Mouse (Mus musculus): ENCODE results near the gene Syvn1. TPM values are rescaled to one million over a fixed set of nuclear protein-coding genes. Genes with fewer than 3 reads are reported as not detected.

Syvn1 gene
- 24.5 and 28.1 TPM in 2 replicates for polyA plus RNA-seq (2014; fragmentation: Nextera tagmentation; extraction: Ambion mirVana)

DNA sequence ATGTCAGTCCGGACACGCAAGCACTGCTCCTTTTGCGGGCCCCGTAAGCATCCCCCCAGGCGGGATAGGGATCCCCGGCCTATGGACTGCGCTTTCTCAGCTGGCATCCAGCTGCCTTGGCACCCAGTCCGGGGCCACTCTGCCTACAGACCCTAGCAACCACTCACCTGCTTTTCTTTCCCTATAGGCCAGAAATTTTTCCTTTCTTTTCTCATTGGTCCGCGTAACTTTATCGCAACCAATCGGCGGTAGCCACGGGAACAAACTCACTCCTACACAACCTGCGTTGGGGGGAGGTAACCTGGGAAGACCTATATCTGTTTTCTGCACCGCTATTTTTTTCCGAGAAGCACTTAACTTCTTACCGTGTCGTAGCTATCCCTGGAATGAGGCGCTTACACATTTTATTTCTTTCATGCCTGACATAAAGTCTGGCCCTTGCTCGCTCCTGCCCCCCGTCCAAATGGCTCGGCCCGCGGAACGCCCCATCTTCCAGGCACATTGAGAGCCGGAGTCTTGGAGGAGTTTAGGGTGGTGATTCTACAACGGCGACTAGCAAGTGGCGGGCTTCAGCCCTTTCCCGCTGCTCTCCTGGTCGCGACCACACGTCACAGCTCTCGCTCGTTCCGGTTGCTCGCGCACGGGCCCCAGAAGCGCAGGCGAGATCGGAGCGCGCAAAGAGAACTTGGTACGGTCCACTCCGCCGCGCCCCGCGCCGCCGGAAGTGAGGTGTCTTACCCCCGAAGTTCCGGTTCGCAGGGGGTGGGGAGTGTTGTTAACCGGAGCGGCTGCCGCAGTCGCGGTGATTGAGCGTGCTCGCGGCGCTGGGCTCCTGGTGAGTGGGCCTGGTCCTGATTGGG, at the start of gene Syvn1:
Syvn1 (plus strand) TSS at position 283 of the 860 bp plus-strand sequence.
- DNase-seq (ENCODE audit: low spot score), result peak; percentile 94

DNA sequence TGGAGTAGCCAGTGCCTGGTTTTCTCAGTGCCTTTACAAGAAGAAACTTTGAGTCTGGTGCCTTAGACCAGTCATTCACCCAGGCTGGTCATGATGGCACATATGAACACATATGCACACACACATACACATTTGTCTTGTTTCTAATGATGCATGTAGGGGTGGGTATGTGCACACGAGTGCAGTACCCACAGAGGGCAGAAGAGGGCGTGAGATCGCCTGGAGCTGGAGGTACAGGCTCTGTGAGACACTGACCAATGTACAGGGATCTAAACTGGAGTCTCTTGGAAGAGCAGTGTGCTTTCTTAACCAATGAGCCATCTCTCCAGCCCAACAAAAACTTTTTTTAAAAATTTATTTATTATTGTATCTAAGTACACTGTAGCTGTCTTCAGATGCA, 48.2 kb upstream of the Syvn1 start:
- no peak for DNase-seq (ENCODE audit: low spot score)
- Histone ChIP-seq H3K4me2 (ENCODE audit: low read length) (no peak overlapping the region), H3K9ac (ENCODE audit: low read length) (no peak overlapping the region), H3K27me3 (replicated peaks; ENCODE audit: control insufficient read depth, insufficient read depth, low read length) (no peaks in the 10 kb centered on the region), H3K4me3 (ENCODE audit: low read depth, low read length) (no peak overlapping the region), H3K9me3 (ENCODE audit: control insufficient read depth, low read length) (no peaks in the 10 kb centered on the region), H3K36me3 (ENCODE audit: control insufficient read depth, insufficient read depth, low read length) (no peaks in the 10 kb centered on the region), H3K4me1 (replicated peaks; ENCODE audit: control insufficient read depth, insufficient read depth, low read length) (no peaks in the 10 kb centered on the region), H3K27ac (ENCODE audit: low read depth) (no peak overlapping the region)
- ATAC-seq (replicated peaks; ENCODE audit: low FRiP score, low TSS enrichment, low read depth), result no peak
- WGBS, result 79% methylated on average over 3 of the region's 3 CpGs

More for the DNA sequence above, at the start of gene Syvn1:
- peaks cover 15% of the 10 kb centered on the region for H3K4me1 ChIP-seq (replicated peaks; ENCODE audit: control insufficient read depth, insufficient read depth, low read length)
- ATAC-seq (replicated peaks; ENCODE audit: low FRiP score, low TSS enrichment, low read depth), result peak; percentile 88
- H3K4me3 ChIP-seq (ENCODE audit: low read depth, low read length), result peak within 1 kb of the TSS; percentile 60
- H3K4me2 ChIP-seq (ENCODE audit: low read length), result peak within 1 kb of the TSS; percentile 97
- H3K27me3 ChIP-seq (replicated peaks; ENCODE audit: control insufficient read depth, insufficient read depth, low read length), result no peaks in the 10 kb centered on the region
- peak within 1 kb of the TSS; percentile 97 for H3K27ac ChIP-seq (ENCODE audit: low read depth)
- WGBS, result under 1% methylated on average over 65 of the region's 65 CpGs
- peak within 1 kb of the TSS; percentile 81 for H3K9ac ChIP-seq (ENCODE audit: low read length)
- no peaks in the 10 kb centered on the region for H3K9me3 ChIP-seq (ENCODE audit: control insufficient read depth, low read length)
- H3K36me3 ChIP-seq (ENCODE audit: control insufficient read depth, insufficient read depth, low read length), result peaks cover 32% of the 10 kb centered on the region

DNA sequence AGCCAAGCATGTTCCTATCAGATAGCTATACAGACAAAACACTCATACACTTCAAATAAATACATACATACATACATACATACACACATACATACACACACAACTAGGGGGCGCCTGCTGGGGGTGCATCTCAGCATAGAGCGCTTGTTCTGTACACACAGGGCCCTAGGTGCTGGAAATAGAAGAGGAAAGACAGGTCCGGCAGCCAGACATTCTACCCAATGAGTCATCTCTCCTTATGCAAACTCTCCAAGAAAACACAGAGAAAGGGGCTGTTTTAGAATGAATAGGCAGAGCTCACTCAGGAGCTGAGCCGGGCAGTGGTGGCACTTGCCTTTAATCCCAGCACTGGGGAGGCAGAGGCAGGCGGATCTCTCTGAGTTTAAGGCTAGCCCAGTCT, 46.4 kb upstream of the Syvn1 start:
- Histone ChIP-seq H3K4me3 (ENCODE audit: low read depth, low read length) (no peak overlapping the region), H3K4me2 (ENCODE audit: low read length) (no peak overlapping the region), H3K27me3 (replicated peaks; ENCODE audit: control insufficient read depth, insufficient read depth, low read length) (no peaks in the 10 kb centered on the region), H3K27ac (ENCODE audit: low read depth) (no peak overlapping the region), H3K36me3 (ENCODE audit: control insufficient read depth, insufficient read depth, low read length) (no peaks in the 10 kb centered on the region), H3K4me1 (replicated peaks; ENCODE audit: control insufficient read depth, insufficient read depth, low read length) (no peaks in the 10 kb centered on the region), H3K9me3 (ENCODE audit: control insufficient read depth, low read length) (no peaks in the 10 kb centered on the region), H3K9ac (ENCODE audit: low read length) (no peak overlapping the region)
- WGBS, result 72% methylated on average over 5 of the region's 5 CpGs
- no peak for DNase-seq (ENCODE audit: low spot score)
- ATAC-seq (replicated peaks; ENCODE audit: low FRiP score, low TSS enrichment, low read depth), result no peak

DNA sequence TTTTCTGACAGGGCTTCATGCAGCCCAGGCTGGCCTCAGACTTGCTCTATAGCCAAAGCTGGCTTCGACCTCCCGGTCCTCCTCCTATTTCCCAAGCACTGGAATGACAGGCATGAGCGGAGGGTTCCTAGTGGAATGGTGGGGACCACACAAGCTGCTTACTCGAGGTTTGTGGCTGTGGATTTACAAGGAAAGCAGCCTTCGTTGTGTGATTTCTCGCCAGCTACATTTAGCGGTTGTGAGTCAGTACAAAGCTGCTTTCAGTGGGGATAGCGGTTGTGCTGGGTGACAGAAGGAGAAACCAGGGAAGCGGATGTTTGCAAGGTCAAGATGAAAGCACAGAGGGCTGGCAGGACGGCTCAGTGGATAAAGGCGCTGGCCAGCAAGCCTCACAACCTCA, 40.8 kb upstream of the Syvn1 start:
- DNase-seq (ENCODE audit: low spot score) (no peak), ATAC-seq (replicated peaks; ENCODE audit: low FRiP score, low TSS enrichment, low read depth) (no peak)
- no peak overlapping the region for H3K27ac ChIP-seq (ENCODE audit: low read depth)
- H3K36me3 ChIP-seq (ENCODE audit: control insufficient read depth, insufficient read depth, low read length), result no peaks in the 10 kb centered on the region
- H3K4me1 ChIP-seq (replicated peaks; ENCODE audit: control insufficient read depth, insufficient read depth, low read length), result 0 out of 2 replicates have a peak, but pooled peaks cover 3% of the 10 kb centered on the region
- H3K4me3 ChIP-seq (ENCODE audit: low read depth, low read length), result no peak overlapping the region
- H3K4me2 ChIP-seq (ENCODE audit: low read length), result no peak overlapping the region
- 64% methylated on average over 11 of the region's 11 CpGs for WGBS
- H3K9ac ChIP-seq (ENCODE audit: low read length), result no peak overlapping the region
- H3K9me3 ChIP-seq (ENCODE audit: control insufficient read depth, low read length), result no peaks in the 10 kb centered on the region
- no peaks in the 10 kb centered on the region for H3K27me3 ChIP-seq (replicated peaks; ENCODE audit: control insufficient read depth, insufficient read depth, low read length)

DNA sequence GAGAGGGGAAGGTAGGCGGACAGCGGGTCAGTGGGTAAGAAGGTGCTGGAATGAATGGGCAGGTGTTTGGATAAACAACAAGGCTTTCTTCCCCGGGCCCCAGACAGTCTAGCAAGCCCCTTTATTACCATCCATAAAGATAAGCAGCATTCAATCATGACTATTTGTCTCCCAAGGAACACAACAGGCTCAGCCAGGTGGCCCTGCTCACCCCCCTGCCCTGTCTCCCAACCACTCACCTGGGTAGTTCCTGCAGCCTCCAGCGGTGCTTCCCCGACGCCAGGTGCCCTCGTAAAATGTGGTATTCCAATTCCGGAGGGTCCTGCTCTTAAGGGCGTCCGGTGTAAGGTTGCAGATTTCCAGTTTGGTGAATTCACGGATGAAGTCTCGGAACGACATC, 39.4 kb upstream of the Syvn1 start:
- H3K36me3 ChIP-seq (ENCODE audit: control insufficient read depth, insufficient read depth, low read length), result no peaks in the 10 kb centered on the region
- WGBS, result 50% methylated on average over 13 of the region's 13 CpGs
- DNase-seq (ENCODE audit: low spot score) (no peak), ATAC-seq (replicated peaks; ENCODE audit: low FRiP score, low TSS enrichment, low read depth) (peak; percentile 71)
- H3K4me2 ChIP-seq (ENCODE audit: low read length), result no peak overlapping the region
- H3K4me1 ChIP-seq (replicated peaks; ENCODE audit: control insufficient read depth, insufficient read depth, low read length), result 0 out of 2 replicates have a peak, but pooled peaks cover 3% of the 10 kb centered on the region
- H3K27me3 ChIP-seq (replicated peaks; ENCODE audit: control insufficient read depth, insufficient read depth, low read length), result no peaks in the 10 kb centered on the region
- no peak overlapping the region for H3K27ac ChIP-seq (ENCODE audit: low read depth)
- no peak overlapping the region for H3K4me3 ChIP-seq (ENCODE audit: low read depth, low read length)
- H3K9ac ChIP-seq (ENCODE audit: low read length), result no peak overlapping the region
- H3K9me3 ChIP-seq (ENCODE audit: control insufficient read depth, low read length), result no peaks in the 10 kb centered on the region

DNA sequence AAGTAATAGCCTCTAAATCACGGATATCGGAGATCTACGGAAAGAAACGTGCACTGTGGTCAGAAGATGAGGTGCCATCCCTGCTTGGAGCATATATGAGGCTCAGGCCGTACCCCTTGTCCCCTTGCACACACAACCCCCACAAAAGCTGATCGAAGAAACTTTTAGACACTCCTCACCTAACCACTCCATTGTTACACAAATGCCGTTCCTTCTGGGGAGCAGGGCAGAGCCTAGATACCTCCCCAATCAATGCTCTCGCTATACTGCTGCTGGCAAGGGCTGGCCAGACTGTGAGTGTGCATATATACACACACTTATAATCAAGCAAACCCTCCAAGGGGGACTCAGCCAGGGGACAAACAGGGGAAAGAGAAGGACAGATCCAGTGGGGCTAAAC, 37.2 kb upstream of the Syvn1 start:
- Histone ChIP-seq H3K27me3 (replicated peaks; ENCODE audit: control insufficient read depth, insufficient read depth, low read length) (no peaks in the 10 kb centered on the region), H3K9me3 (ENCODE audit: control insufficient read depth, low read length) (no peaks in the 10 kb centered on the region), H3K4me2 (ENCODE audit: low read length) (no peak overlapping the region), H3K4me1 (replicated peaks; ENCODE audit: control insufficient read depth, insufficient read depth, low read length) (0 out of 2 replicates have a peak, but pooled peaks cover 3% of the 10 kb centered on the region), H3K27ac (ENCODE audit: low read depth) (no peak overlapping the region), H3K36me3 (ENCODE audit: control insufficient read depth, insufficient read depth, low read length) (no peaks in the 10 kb centered on the region), H3K9ac (ENCODE audit: low read length) (no peak overlapping the region), H3K4me3 (ENCODE audit: low read depth, low read length) (no peak overlapping the region)
- 77% methylated on average over 8 of the region's 8 CpGs for WGBS
- no peak for DNase-seq (ENCODE audit: low spot score)
- no peak for ATAC-seq (replicated peaks; ENCODE audit: low FRiP score, low TSS enrichment, low read depth)

DNA sequence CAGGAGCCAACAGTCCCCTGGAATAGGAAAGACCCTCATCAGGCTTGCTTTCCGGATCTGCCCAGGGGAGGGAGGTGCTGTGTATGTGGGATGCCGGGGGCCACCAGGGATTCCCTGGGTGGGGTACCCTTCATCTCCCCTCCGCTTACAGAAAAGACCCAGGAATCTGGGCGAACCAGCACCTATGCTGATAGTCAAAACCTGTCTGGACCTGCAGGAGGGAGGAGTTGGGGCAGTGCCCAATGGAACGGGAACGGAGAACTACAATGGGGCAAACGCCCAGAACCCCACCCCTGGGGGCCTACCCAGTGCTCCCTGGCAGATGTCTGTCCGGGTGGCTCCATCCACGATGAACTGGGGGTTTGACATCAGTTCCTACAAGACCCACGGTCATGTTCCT, 32.7 kb upstream of the Syvn1 start:
- peaks cover 6% of the 10 kb centered on the region; the same call in 1 of the 2 replicates for H3K4me1 ChIP-seq (replicated peaks; ENCODE audit: control insufficient read depth, insufficient read depth, low read length)
- DNase-seq (ENCODE audit: low spot score) (no peak), ATAC-seq (replicated peaks; ENCODE audit: low FRiP score, low TSS enrichment, low read depth) (no peak)
- H3K9ac ChIP-seq (ENCODE audit: low read length), result no peak overlapping the region
- no peak overlapping the region for H3K27ac ChIP-seq (ENCODE audit: low read depth)
- H3K9me3 ChIP-seq (ENCODE audit: control insufficient read depth, low read length), result no peaks in the 10 kb centered on the region
- no peaks in the 10 kb centered on the region for H3K36me3 ChIP-seq (ENCODE audit: control insufficient read depth, insufficient read depth, low read length)
- 94% methylated on average over 10 of the region's 10 CpGs for WGBS
- no peak overlapping the region for H3K4me3 ChIP-seq (ENCODE audit: low read depth, low read length)
- H3K4me2 ChIP-seq (ENCODE audit: low read length), result no peak overlapping the region
- H3K27me3 ChIP-seq (replicated peaks; ENCODE audit: control insufficient read depth, insufficient read depth, low read length), result peaks cover 9% of the 10 kb centered on the region; the same call in 1 of the 2 replicates

DNA sequence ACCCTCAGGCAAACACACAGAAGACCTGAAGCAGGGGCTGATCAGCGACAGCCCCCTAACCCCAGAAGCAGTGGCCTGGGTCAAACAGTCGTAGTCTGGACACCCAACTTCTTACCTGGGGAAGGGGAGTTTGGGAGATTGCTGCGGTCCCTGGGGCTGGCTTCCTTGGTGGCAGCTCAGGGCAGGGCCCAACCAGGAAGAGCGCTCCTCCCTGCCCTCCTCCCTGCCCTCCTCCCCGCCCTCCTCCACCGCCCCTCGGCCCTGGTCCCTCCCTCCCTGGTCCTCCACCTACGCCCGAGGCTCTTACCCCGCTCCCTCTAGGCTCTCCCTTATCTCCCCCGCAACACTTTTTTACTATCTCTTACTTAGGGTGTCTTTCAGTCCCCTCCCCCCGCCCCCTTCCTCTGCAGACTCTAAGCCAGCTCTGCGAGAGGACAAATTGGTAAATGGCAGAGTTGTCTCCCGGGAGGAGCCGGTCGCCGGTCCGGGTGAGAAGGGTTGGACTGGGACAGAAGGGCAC, 31.3 kb upstream of the Syvn1 start:
- H3K27me3 ChIP-seq (replicated peaks; ENCODE audit: control insufficient read depth, insufficient read depth, low read length), result peaks cover 9% of the 10 kb centered on the region; the same call in 1 of the 2 replicates
- H3K4me3 ChIP-seq (ENCODE audit: low read depth, low read length), result peak overlapping the region; percentile 54
- ATAC-seq (replicated peaks; ENCODE audit: low FRiP score, low TSS enrichment, low read depth), result peak; percentile 83
- DNase-seq (ENCODE audit: low spot score), result peak; percentile 76
- H3K4me2 ChIP-seq (ENCODE audit: low read length), result peak overlapping the region; percentile 91
- no peaks in the 10 kb centered on the region for H3K36me3 ChIP-seq (ENCODE audit: control insufficient read depth, insufficient read depth, low read length)
- peaks cover 6% of the 10 kb centered on the region; the same call in 1 of the 2 replicates for H3K4me1 ChIP-seq (replicated peaks; ENCODE audit: control insufficient read depth, insufficient read depth, low read length)
- H3K27ac ChIP-seq (ENCODE audit: low read depth), result 0 out of 2 replicates have a peak overlapping the region, but pooled peaks have one; percentile 29
- H3K9ac ChIP-seq (ENCODE audit: low read length), result peak overlapping the region; percentile 57
- H3K9me3 ChIP-seq (ENCODE audit: control insufficient read depth, low read length), result no peaks in the 10 kb centered on the region
- 2% methylated on average over 17 of the region's 18 CpGs for WGBS
